Mouse (Mus musculus): ENCODE data around the gene Ankrd28. TPM values are rescaled to one million over a fixed set of nuclear protein-coding genes. Genes with fewer than 3 reads are reported as not detected.
A peak's percentile ranks its signal among the peaks of the same experiment; 100 is the strongest.

Gene Ankrd28
- polyA plus RNA-seq, 1 experiment from 2014 or later, result 9.9 TPM

- no peaks in the 10 kb centered on the region for H3K36me3 ChIP-seq
- ATAC-seq (ENCODE audit: insufficient number of reproducible peaks, insufficient read depth, low FRiP score, low TSS enrichment), result no peak
- WGBS, result 63% methylated on average over 4 of the region's 4 CpGs
- H3K27ac ChIP-seq, result no peak overlapping the region
- H3K9ac ChIP-seq, result no peak overlapping the region
- no peaks in the 10 kb centered on the region for H3K27me3 ChIP-seq
- H3K4me2 ChIP-seq (replicated peaks), result no peak overlapping the region
- H3K9me3 ChIP-seq, result peaks cover 7% of the 10 kb centered on the region; the same call in 1 of the 2 replicates
- H3K4me1 ChIP-seq, result no peaks in the 10 kb centered on the region
- no peak overlapping the region for H3K4me3 ChIP-seq
These were observed 1.6 kb upstream of the Ankrd28 start for GRCm38 (mm10) chr14:31832022-31832421.

GRCm38 (mm10) chr14:31831370-31831712 lies 890 bp upstream of the Ankrd28 start:
- peak overlapping the region; percentile 81 for H3K4me2 ChIP-seq (replicated peaks)
- H3K27ac ChIP-seq, result no peak overlapping the region
- 7% methylated on average over 7 of the region's 7 CpGs for WGBS
- no peaks in the 10 kb centered on the region for H3K4me1 ChIP-seq
- ATAC-seq (ENCODE audit: insufficient number of reproducible peaks, insufficient read depth, low FRiP score, low TSS enrichment), result no peak
- no peaks in the 10 kb centered on the region for H3K27me3 ChIP-seq
- H3K9me3 ChIP-seq, result peaks cover 2% of the 10 kb centered on the region; the same call in 1 of the 2 replicates
- no peaks in the 10 kb centered on the region for H3K36me3 ChIP-seq
- peak overlapping the region; percentile 63 for H3K9ac ChIP-seq
- H3K4me3 ChIP-seq, result peak overlapping the region; percentile 93

GRCm38 (mm10) chr14:31829761-31830562 lies 489 bp downstream of the Ankrd28 start:
- Histone ChIP-seq H3K27ac (peak overlapping the region; percentile 93), H3K4me2 (replicated peaks) (peak overlapping the region; percentile 81), H3K4me1 (no peaks in the 10 kb centered on the region), H3K9me3 (no peaks in the 10 kb centered on the region), H3K9ac (peak overlapping the region; percentile 76), H3K36me3 (no peaks in the 10 kb centered on the region), H3K27me3 (no peaks in the 10 kb centered on the region), H3K4me3 (peak overlapping the region; percentile 93)
- peak; percentile 67 for ATAC-seq (ENCODE audit: insufficient number of reproducible peaks, insufficient read depth, low FRiP score, low TSS enrichment)
- WGBS, result under 1% methylated on average over 93 of the region's 97 CpGs

- Histone ChIP-seq H3K9ac (no peak overlapping the region), H3K27ac (no peak overlapping the region), H3K9me3 (no peaks in the 10 kb centered on the region), H3K27me3 (no peaks in the 10 kb centered on the region), H3K4me1 (no peaks in the 10 kb centered on the region), H3K4me2 (replicated peaks) (no peak overlapping the region), H3K4me3 (no peak overlapping the region), H3K36me3 (no peaks in the 10 kb centered on the region)
- no peak for ATAC-seq (ENCODE audit: insufficient number of reproducible peaks, insufficient read depth, low FRiP score, low TSS enrichment)
These were observed 3.2 kb downstream of the Ankrd28 start for GRCm38 (mm10) chr14:31827221-31827620.

GRCm38 (mm10) chr14:31809942-31810341 lies 20.5 kb downstream of the Ankrd28 start:
- Histone ChIP-seq H3K36me3 (no peaks in the 10 kb centered on the region), H3K4me2 (replicated peaks) (no peak overlapping the region), H3K9me3 (no peaks in the 10 kb centered on the region), H3K27me3 (no peaks in the 10 kb centered on the region), H3K27ac (no peak overlapping the region), H3K4me1 (no peaks in the 10 kb centered on the region), H3K4me3 (no peak overlapping the region), H3K9ac (no peak overlapping the region)
- no peak for ATAC-seq (ENCODE audit: insufficient number of reproducible peaks, insufficient read depth, low FRiP score, low TSS enrichment)
- WGBS, result 89% methylated on average over 5 of the region's 5 CpGs

- Histone ChIP-seq H3K4me1 (peaks cover 6% of the 10 kb centered on the region), H3K4me2 (replicated peaks) (no peak overlapping the region), H3K36me3 (no peaks in the 10 kb centered on the region), H3K27ac (no peak overlapping the region), H3K27me3 (no peaks in the 10 kb centered on the region), H3K9ac (no peak overlapping the region), H3K4me3 (no peak overlapping the region), H3K9me3 (no peaks in the 10 kb centered on the region)
- no peak for ATAC-seq (ENCODE audit: insufficient number of reproducible peaks, insufficient read depth, low FRiP score, low TSS enrichment)
- WGBS, result 42% methylated on average over 2 of the region's 2 CpGs
These were observed 26.7 kb downstream of the Ankrd28 start for GRCm38 (mm10) chr14:31803791-31804190.

- no peak for ATAC-seq (ENCODE audit: insufficient number of reproducible peaks, insufficient read depth, low FRiP score, low TSS enrichment)
- 73% methylated on average over 7 of the region's 7 CpGs for whole genome bisulfite sequencing
These were observed 29.5 kb downstream of the Ankrd28 start for GRCm38 (mm10) chr14:31800976-31801375.

GRCm38 (mm10) chr14:31800446-31800845 lies 30.0 kb downstream of the Ankrd28 start:
- peaks cover 7% of the 10 kb centered on the region for H3K4me1 ChIP-seq
- H3K4me3 ChIP-seq, result no peak overlapping the region
- no peak for ATAC-seq (ENCODE audit: insufficient number of reproducible peaks, insufficient read depth, low FRiP score, low TSS enrichment)
- no peaks in the 10 kb centered on the region for H3K36me3 ChIP-seq
- no peaks in the 10 kb centered on the region for H3K9me3 ChIP-seq
- no peak overlapping the region for H3K9ac ChIP-seq
- WGBS, result 64% methylated on average over 5 of the region's 5 CpGs
- H3K27me3 ChIP-seq, result no peaks in the 10 kb centered on the region
- no peak overlapping the region for H3K4me2 ChIP-seq (replicated peaks)
- H3K27ac ChIP-seq, result no peak overlapping the region

More at GRCm38 (mm10) chr14:31800976-31801375, 29.5 kb downstream of the Ankrd28 start:
- no peaks in the 10 kb centered on the region for H3K27me3 ChIP-seq
- no peak overlapping the region for H3K27ac ChIP-seq
- H3K9me3 ChIP-seq, result no peaks in the 10 kb centered on the region
- H3K4me1 ChIP-seq, result peaks cover 7% of the 10 kb centered on the region
- no peaks in the 10 kb centered on the region for H3K36me3 ChIP-seq
- no peak overlapping the region for H3K4me3 ChIP-seq
- H3K4me2 ChIP-seq (replicated peaks), result no peak overlapping the region
- no peak overlapping the region for H3K9ac ChIP-seq

GRCm38 (mm10) chr14:31798937-31799336 lies 31.5 kb downstream of the Ankrd28 start:
- no peak for ATAC-seq (ENCODE audit: insufficient number of reproducible peaks, insufficient read depth, low FRiP score, low TSS enrichment)
- 0 out of 2 replicates have a peak overlapping the region, but pooled peaks have one; percentile 11 for H3K4me2 ChIP-seq (replicated peaks)
- H3K27me3 ChIP-seq, result no peaks in the 10 kb centered on the region
- no peak overlapping the region for H3K4me3 ChIP-seq
- no peaks in the 10 kb centered on the region for H3K36me3 ChIP-seq
- H3K27ac ChIP-seq, result no peak overlapping the region
- H3K9me3 ChIP-seq, result no peaks in the 10 kb centered on the region
- WGBS, result 52% methylated on average over 10 of the region's 10 CpGs
- no peak overlapping the region for H3K9ac ChIP-seq
- peaks cover 7% of the 10 kb centered on the region for H3K4me1 ChIP-seq

GRCm38 (mm10) chr14:31795535-31795934 lies 34.9 kb downstream of the Ankrd28 start:
- ATAC-seq (ENCODE audit: insufficient number of reproducible peaks, insufficient read depth, low FRiP score, low TSS enrichment), result no peak
- Histone ChIP-seq H3K9me3 (no peaks in the 10 kb centered on the region), H3K4me3 (no peak overlapping the region), H3K36me3 (no peaks in the 10 kb centered on the region), H3K27ac (no peak overlapping the region), H3K4me2 (replicated peaks) (no peak overlapping the region), H3K27me3 (no peaks in the 10 kb centered on the region), H3K9ac (no peak overlapping the region), H3K4me1 (peaks cover 7% of the 10 kb centered on the region)
- 66% methylated on average over 1 of the region's 1 CpGs for WGBS

- Histone ChIP-seq H3K27ac (no peak overlapping the region), H3K4me2 (replicated peaks) (no peak overlapping the region), H3K4me3 (no peak overlapping the region), H3K9me3 (no peaks in the 10 kb centered on the region), H3K27me3 (no peaks in the 10 kb centered on the region), H3K4me1 (peaks cover 7% of the 10 kb centered on the region), H3K9ac (no peak overlapping the region), H3K36me3 (no peaks in the 10 kb centered on the region)
- ATAC-seq (ENCODE audit: insufficient number of reproducible peaks, insufficient read depth, low FRiP score, low TSS enrichment), result no peak
- WGBS, result 39% methylated on average over 1 of the region's 1 CpGs
These were observed 35.7 kb downstream of the Ankrd28 start for GRCm38 (mm10) chr14:31794776-31795126.

GRCm38 (mm10) chr14:31793979-31794775 lies 36.3 kb downstream of the Ankrd28 start:
- Histone ChIP-seq H3K9ac (no peak overlapping the region), H3K4me2 (replicated peaks) (no peak overlapping the region), H3K27ac (no peak overlapping the region), H3K4me1 (peaks cover 4% of the 10 kb centered on the region), H3K36me3 (no peaks in the 10 kb centered on the region), H3K4me3 (no peak overlapping the region), H3K27me3 (no peaks in the 10 kb centered on the region), H3K9me3 (no peaks in the 10 kb centered on the region)
- ATAC-seq (ENCODE audit: insufficient number of reproducible peaks, insufficient read depth, low FRiP score, low TSS enrichment), result no peak
- 70% methylated on average over 4 of the region's 4 CpGs for WGBS
